Mouse (Mus musculus) heart, embryonic 16.5 days (tissue): Measurements from ENCODE around the gene Taf5. TPM values are rescaled to one million over a fixed set of nuclear protein-coding genes. Genes with fewer than 3 reads are reported as not detected.

Experiments
- ATAC-seq: fragments of 200-750 bp; cut with Nextera tagmentation; replicated peaks from 2 replicates; pipeline ENCODE4 v1.8.0; 2017; ENCODE audit warnings: moderate number of reproducible peaks; ENCODE audit not compliant: insufficient read depth, low FRiP score; ENCODE audit errors: extremely low read depth
- H3K27ac ChIP-seq: fragments of 300-500 bp; sonication (generic); 2 replicates; pipeline ENCODE4 v1.5.1; 2014; ENCODE audit warnings: mild to moderate bottlenecking, low read length, control low read depth, moderate library complexity
- H3K27me3 ChIP-seq: fragments of 300-500 bp; sonication (generic); 2 replicates; pipeline ENCODE4 v1.6.1; 2014; ENCODE audit warnings: low read length, mixed read lengths; ENCODE audit not compliant: control insufficient read depth, insufficient read depth
- H3K36me3 ChIP-seq: fragments of 300-500 bp; sonication (generic); 2 replicates; pipeline ENCODE4 v1.6.1; 2014; ENCODE audit not compliant: control insufficient read depth, insufficient read depth
- H3K4me1 ChIP-seq: fragments of 300-500 bp; sonication (generic); 2 replicates; pipeline ENCODE4 v1.6.1; 2014; ENCODE audit warnings: low read length, mixed read lengths; ENCODE audit not compliant: control insufficient read depth, insufficient read depth
- H3K4me2 ChIP-seq: fragments of 300-500 bp; sonication (generic); 2 replicates; pipeline ENCODE4 v1.6.1; 2014; ENCODE audit warnings: low read depth, mild to moderate bottlenecking, control low read depth, low read length
- H3K4me3 ChIP-seq: fragments of 300-500 bp; sonication (generic); 2 replicates; pipeline ENCODE4 v1.5.1; 2014; ENCODE audit warnings: mild to moderate bottlenecking, control low read depth, low read length
- H3K9ac ChIP-seq: fragments of 300-500 bp; sonication (generic); 2 replicates; pipeline ENCODE4 v1.6.1; 2014; ENCODE audit warnings: low read length, control low read depth
- H3K9me3 ChIP-seq: fragments of 300-500 bp; sonication (generic); replicated peaks from 2 replicates; pipeline ENCODE4 v1.6.1; 2016; ENCODE audit warnings: low read length; ENCODE audit not compliant: control insufficient read depth
- WGBS: fragments of 180-500 bp; shearing (Covaris S2); extraction: QIAGEN DNeasy Blood & Tissue Kit; methylation state at CpG from one replicate; pipeline ENCODE4 v1.1.7; 2014; 5-methylcytosine and 5-hydroxymethylcytosine counted together
- polyA plus RNA-seq: library from polyadenylated mRNA; unstranded; fragments of >200 nt; fragmentation: Nextera tagmentation; extraction: Ambion mirVana; gene quantifications from 2 replicates; pipeline ENCODE4 v1.2.1, GENCODE M21; 2015

The Taf5 gene
- 2.7 and 3.3 TPM in 2 replicates for polyA plus RNA-seq

- H3K4me1 ChIP-seq, result peaks cover 15% of the 10 kb centered on the region
- H3K27me3 ChIP-seq, result no peaks in the 10 kb centered on the region
- no peaks in the 10 kb centered on the region for H3K9me3 ChIP-seq
- peak within 1 kb of the TSS; percentile 88 for H3K4me3 ChIP-seq
- H3K9ac ChIP-seq, result peak within 1 kb of the TSS; percentile 89
- peak; percentile 73 for ATAC-seq
- WGBS, result 11% methylated on average over 49 of the region's 49 CpGs
- peak within 1 kb of the TSS; percentile 93 for H3K4me2 ChIP-seq
- peaks cover 8% of the 10 kb centered on the region for H3K36me3 ChIP-seq
- peak within 1 kb of the TSS; percentile 87 for H3K27ac ChIP-seq
Measured at GRCm38 (mm10) chr19:47067096-47067882, at the start of gene Taf5. Taf5 (plus strand) TSS chr19:47067746.

- no peaks in the 10 kb centered on the region for H3K9me3 ChIP-seq
- no peak overlapping the region for H3K4me3 ChIP-seq
- H3K27ac ChIP-seq, result no peak overlapping the region
- no peak for ATAC-seq
- H3K9ac ChIP-seq, result no peak overlapping the region
- peaks cover 16% of the 10 kb centered on the region for H3K4me1 ChIP-seq
- no peaks in the 10 kb centered on the region for H3K36me3 ChIP-seq
- H3K27me3 ChIP-seq, result peaks cover 58% of the 10 kb centered on the region
- WGBS, result 10% methylated on average over 3 of the region's 3 CpGs
- H3K4me2 ChIP-seq, result no peak overlapping the region
Measured at GRCm38 (mm10) chr19:47017831-47018230, 49.7 kb upstream of the Taf5 start.

GRCm38 (mm10) chr19:47018330-47018729 is 49.2 kb upstream of the Taf5 start:
- 45% methylated on average over 2 of the region's 2 CpGs for WGBS
- H3K4me3 ChIP-seq, result no peak overlapping the region
- H3K4me2 ChIP-seq, result no peak overlapping the region
- no peak for ATAC-seq
- no peak overlapping the region for H3K9ac ChIP-seq
- peaks cover 16% of the 10 kb centered on the region for H3K4me1 ChIP-seq
- no peak overlapping the region for H3K27ac ChIP-seq
- peaks cover 53% of the 10 kb centered on the region for H3K27me3 ChIP-seq
- no peaks in the 10 kb centered on the region for H3K36me3 ChIP-seq
- no peaks in the 10 kb centered on the region for H3K9me3 ChIP-seq

GRCm38 (mm10) chr19:47019326-47019725 is 48.2 kb upstream of the Taf5 start:
- no peak overlapping the region for H3K27ac ChIP-seq
- no peak overlapping the region for H3K4me2 ChIP-seq
- no peak overlapping the region for H3K9ac ChIP-seq
- peaks cover 13% of the 10 kb centered on the region for H3K4me1 ChIP-seq
- H3K9me3 ChIP-seq, result no peaks in the 10 kb centered on the region
- 21% methylated on average over 6 of the region's 6 CpGs for WGBS
- no peak for ATAC-seq
- no peaks in the 10 kb centered on the region for H3K36me3 ChIP-seq
- no peak overlapping the region for H3K4me3 ChIP-seq
- H3K27me3 ChIP-seq, result peaks cover 46% of the 10 kb centered on the region

- H3K27me3 ChIP-seq, result peaks cover 18% of the 10 kb centered on the region
- H3K9me3 ChIP-seq, result no peaks in the 10 kb centered on the region
- WGBS, result 79% methylated on average over 4 of the region's 4 CpGs
- no peak overlapping the region for H3K4me2 ChIP-seq
- no peak overlapping the region for H3K9ac ChIP-seq
- H3K27ac ChIP-seq, result no peak overlapping the region
- no peak for ATAC-seq
- no peaks in the 10 kb centered on the region for H3K36me3 ChIP-seq
- no peak overlapping the region for H3K4me3 ChIP-seq
- no peaks in the 10 kb centered on the region for H3K4me1 ChIP-seq
Measured at GRCm38 (mm10) chr19:47022709-47023108, 44.8 kb upstream of the Taf5 start.

GRCm38 (mm10) chr19:47023546-47023945 is 44.0 kb upstream of the Taf5 start:
- Histone ChIP-seq H3K36me3 (no peaks in the 10 kb centered on the region), H3K4me2 (no peak overlapping the region), H3K27me3 (peaks cover 10% of the 10 kb centered on the region), H3K27ac (no peak overlapping the region), H3K9me3 (no peaks in the 10 kb centered on the region), H3K4me3 (no peak overlapping the region), H3K4me1 (no peaks in the 10 kb centered on the region), H3K9ac (no peak overlapping the region)
- no peak for ATAC-seq
- 82% methylated on average over 13 of the region's 13 CpGs for WGBS

GRCm38 (mm10) chr19:47024954-47025353 is 42.6 kb upstream of the Taf5 start:
- H3K36me3 ChIP-seq, result no peaks in the 10 kb centered on the region
- WGBS, result 48% methylated on average over 10 of the region's 10 CpGs
- no peak for ATAC-seq
- peaks cover 2% of the 10 kb centered on the region; the same call in 1 of the 2 replicates for H3K27me3 ChIP-seq
- no peak overlapping the region for H3K4me2 ChIP-seq
- H3K27ac ChIP-seq, result no peak overlapping the region
- H3K9me3 ChIP-seq, result no peaks in the 10 kb centered on the region
- H3K4me3 ChIP-seq, result no peak overlapping the region
- no peaks in the 10 kb centered on the region for H3K4me1 ChIP-seq
- no peak overlapping the region for H3K9ac ChIP-seq

- H3K4me2 ChIP-seq, result no peak overlapping the region
- no peak for ATAC-seq
- WGBS, result 82% methylated on average over 4 of the region's 4 CpGs
- H3K27ac ChIP-seq, result no peak overlapping the region
- no peak overlapping the region for H3K9ac ChIP-seq
- no peak overlapping the region for H3K4me3 ChIP-seq
- no peaks in the 10 kb centered on the region for H3K4me1 ChIP-seq
- H3K27me3 ChIP-seq, result 0 out of 2 replicates have a peak, but pooled peaks cover 2% of the 10 kb centered on the region
- no peaks in the 10 kb centered on the region for H3K9me3 ChIP-seq
- no peaks in the 10 kb centered on the region for H3K36me3 ChIP-seq
Measured at GRCm38 (mm10) chr19:47026513-47026912, 41.0 kb upstream of the Taf5 start.

GRCm38 (mm10) chr19:47029796-47030195 is 37.8 kb upstream of the Taf5 start:
- no peak overlapping the region for H3K27ac ChIP-seq
- 86% methylated on average over 9 of the region's 9 CpGs for WGBS
- H3K36me3 ChIP-seq, result peaks cover 7% of the 10 kb centered on the region

More at GRCm38 (mm10) chr19:47029796-47030195, 37.8 kb upstream of the Taf5 start:
- Histone ChIP-seq H3K4me2 (no peak overlapping the region), H3K27me3 (no peaks in the 10 kb centered on the region), H3K9me3 (no peaks in the 10 kb centered on the region), H3K9ac (no peak overlapping the region), H3K4me1 (no peaks in the 10 kb centered on the region), H3K4me3 (no peak overlapping the region)
- ATAC-seq, result no peak
